Mouse (Mus musculus) testis, adult 2 months (tissue): Measurements from ENCODE around the gene Sat2. TPM values are rescaled to one million over a fixed set of nuclear protein-coding genes. Genes with fewer than 3 reads are reported as not detected.

Experiments
- H3K27ac ChIP-seq: fragments of 200-500 bp; 2 replicates; pipeline ENCODE4 v1.5.1; 2012; ENCODE audit warnings: low read depth, low read length; ENCODE audit not compliant: control insufficient read depth, insufficient read depth
- H3K27me3 ChIP-seq: fragments of 200-500 bp; 2 replicates; pipeline ENCODE4 v1.6.1; 2012; ENCODE audit warnings: mild to moderate bottlenecking, low read length, moderate library complexity; ENCODE audit not compliant: control insufficient read depth, insufficient read depth
- H3K36me3 ChIP-seq: fragments of 200-500 bp; 2 replicates; pipeline ENCODE4 v1.6.1; 2012; ENCODE audit warnings: mild to moderate bottlenecking, low read length; ENCODE audit not compliant: control insufficient read depth, insufficient read depth
- H3K4me1 ChIP-seq: fragments of 200-500 bp; 2 replicates; pipeline ENCODE4 v1.6.1; 2012; ENCODE audit warnings: low read length; ENCODE audit not compliant: control insufficient read depth, insufficient read depth
- H3K4me3 ChIP-seq: fragments of 200-500 bp; 2 replicates; pipeline ENCODE4 v1.5.1; 2012; ENCODE audit warnings: low read depth, mild to moderate bottlenecking, low read length, moderate library complexity, mixed read lengths; ENCODE audit not compliant: control insufficient read depth
- CTCF ChIP-seq: fragments of 200-500 bp; IDR thresholded peaks from 2 replicates; pipeline ENCODE4 v1.5.1; 2012; ENCODE audit warnings: low read depth, mild to moderate bottlenecking, inconsistent platforms, low read length, moderate library complexity; ENCODE audit not compliant: control insufficient read depth, insufficient read depth, insufficient replicate concordance
- POLR2A ChIP-seq: fragments of 200-500 bp; IDR thresholded peaks from 2 replicates; pipeline ENCODE4 v1.6.1; 2012; ENCODE audit warnings: low read depth, mild to moderate bottlenecking, inconsistent platforms, low read length, moderate library complexity; ENCODE audit not compliant: control insufficient read depth
- polyA plus RNA-seq: library from polyadenylated mRNA; depleted of rRNA; stranded (reverse); fragments of >200 nt; gene quantifications from 2 replicates; pipeline ENCODE4 v1.2.3, GENCODE M21; 2012

The Sat2 gene
- polyA plus RNA-seq, 1 experiment = 9.4 TPM

DNA sequence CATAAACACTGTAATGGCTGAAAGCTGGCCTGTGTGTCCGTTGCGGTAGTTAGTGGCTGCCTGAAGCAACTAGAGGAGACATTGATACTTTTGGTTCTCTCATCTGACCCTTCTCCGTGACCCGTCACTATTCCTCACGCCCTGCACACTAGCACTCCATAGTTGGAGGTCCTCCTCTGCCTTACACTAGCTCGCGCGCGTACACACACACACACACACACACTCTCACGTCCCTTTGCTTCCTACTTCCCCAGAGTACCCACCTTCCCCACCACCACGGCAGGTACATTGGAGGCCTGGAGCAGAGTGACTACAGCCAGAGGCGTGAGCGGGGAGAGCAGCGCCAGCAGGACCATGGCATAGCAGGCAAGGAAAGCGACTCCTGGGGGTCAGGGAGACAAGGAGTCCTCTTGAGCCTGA lies 35.6 kb downstream of the Sat2 start:
- no peak overlapping the region for H3K4me3 ChIP-seq
- H3K27me3 ChIP-seq = no peaks in the 10 kb centered on the region
- no peaks in the 10 kb centered on the region for H3K36me3 ChIP-seq
- H3K27ac ChIP-seq = no peak overlapping the region
- H3K4me1 ChIP-seq = peaks cover 18% of the 10 kb centered on the region
- TF ChIP-seq CTCF = no peak
- TF ChIP-seq POLR2A = no peak

GRCm38 (mm10) chr11:69661221-69661881 lies 39.5 kb downstream of the Sat2 start:
- peak overlapping the region; percentile 98 for H3K4me3 ChIP-seq
- H3K27me3 ChIP-seq = no peaks in the 10 kb centered on the region
- H3K4me1 ChIP-seq = peaks cover 6% of the 10 kb centered on the region
- no peaks in the 10 kb centered on the region for H3K36me3 ChIP-seq
- TF ChIP-seq POLR2A (no peak), CTCF (no peak)
- peak overlapping the region; percentile 31; the same call in 1 of the 2 replicates for H3K27ac ChIP-seq

- Histone ChIP-seq H3K27me3 (no peaks in the 10 kb centered on the region), H3K4me3 (peak within 1 kb of the TSS; percentile 98), H3K27ac (peak within 1 kb of the TSS; percentile 99), H3K36me3 (no peaks in the 10 kb centered on the region), H3K4me1 (peaks cover 6% of the 10 kb centered on the region)
- TF ChIP-seq POLR2A (peak; percentile 89), CTCF (no peak)
These were observed 40.6 kb downstream of the Sat2 start, which contains the start of gene Mpdu1 for GRCm38 (mm10) chr11:69662213-69662966. Mpdu1 (minus strand) TSS chr11:69662642.

DNA sequence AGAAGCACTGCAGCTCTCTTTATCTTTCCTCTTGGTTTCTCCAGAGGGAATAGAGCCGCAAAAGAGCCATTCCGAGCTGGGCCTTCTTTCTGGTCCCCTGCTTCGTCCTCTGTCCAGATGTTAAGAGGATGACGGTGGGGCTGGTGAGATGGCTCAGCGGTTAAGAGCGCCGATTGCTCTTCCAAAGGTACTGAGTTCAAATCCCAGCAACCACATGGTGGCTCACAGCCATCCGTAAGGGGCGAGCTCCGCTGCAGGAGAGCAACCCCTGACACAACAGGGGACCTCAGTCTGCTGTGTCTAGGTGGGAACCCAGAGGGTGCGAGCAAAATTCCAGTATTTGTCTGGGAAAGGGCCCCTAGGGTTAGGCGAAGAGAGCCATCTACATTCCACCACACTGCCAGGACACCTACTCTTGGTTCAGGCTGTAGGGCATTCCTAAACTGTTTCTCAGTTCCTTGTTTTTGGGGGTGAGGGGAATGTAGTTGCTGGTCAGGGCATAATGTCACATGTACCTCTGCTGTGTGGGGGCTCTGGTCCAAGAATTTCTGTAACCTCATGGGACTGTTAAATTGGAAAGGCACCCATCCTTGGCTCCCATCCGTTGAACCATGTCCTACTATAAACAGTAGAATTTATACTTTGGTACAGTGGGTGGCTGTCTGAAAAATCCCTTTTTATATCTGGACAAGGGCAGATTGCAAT lies 41.3 kb downstream of the Sat2 start:
- peaks cover 6% of the 10 kb centered on the region for H3K4me1 ChIP-seq
- peak overlapping the region; percentile 99 for H3K27ac ChIP-seq
- no peak for TF ChIP-seq CTCF
- no peak for TF ChIP-seq POLR2A
- H3K36me3 ChIP-seq = no peaks in the 10 kb centered on the region
- H3K27me3 ChIP-seq = no peaks in the 10 kb centered on the region
- peak overlapping the region; percentile 98 for H3K4me3 ChIP-seq

- Histone ChIP-seq H3K4me1 (peaks cover 6% of the 10 kb centered on the region), H3K4me3 (no peak overlapping the region), H3K27ac (no peak overlapping the region), H3K36me3 (peaks cover 1% of the 10 kb centered on the region; the same call in 1 of the 2 replicates), H3K27me3 (no peaks in the 10 kb centered on the region)
- TF ChIP-seq POLR2A = no peak
- no peak for TF ChIP-seq CTCF
These were observed 42.0 kb downstream of the Sat2 start for GRCm38 (mm10) chr11:69663795-69664194.

DNA sequence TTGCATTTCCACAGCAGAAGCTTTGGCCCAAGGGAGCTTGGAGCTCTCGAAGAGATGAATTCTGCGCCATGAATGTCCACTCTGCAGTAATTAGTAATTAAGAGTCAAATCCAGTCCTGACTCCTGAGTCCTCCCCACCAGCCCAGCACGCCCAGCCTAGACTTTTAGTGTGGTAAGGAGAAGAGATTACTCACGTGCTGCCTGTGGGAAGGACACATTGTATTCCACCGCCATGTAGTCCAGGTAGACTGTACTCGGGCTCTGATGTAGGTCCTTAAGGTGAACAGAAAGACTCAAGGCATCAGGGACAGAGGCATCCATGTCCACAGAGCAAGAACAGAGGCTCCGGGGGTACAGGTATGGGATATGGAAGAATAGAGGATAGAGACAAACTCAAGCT lies 43.0 kb downstream of the Sat2 start:
- TF ChIP-seq POLR2A (no peak), CTCF (no peak)
- Histone ChIP-seq H3K27me3 (no peaks in the 10 kb centered on the region), H3K4me3 (no peak overlapping the region), H3K36me3 (peaks cover 1% of the 10 kb centered on the region; the same call in 1 of the 2 replicates), H3K4me1 (peaks cover 6% of the 10 kb centered on the region), H3K27ac (no peak overlapping the region)
